8 mouse cellular contexts compared by ENCODE assay signal in the genomic region with DNA sequence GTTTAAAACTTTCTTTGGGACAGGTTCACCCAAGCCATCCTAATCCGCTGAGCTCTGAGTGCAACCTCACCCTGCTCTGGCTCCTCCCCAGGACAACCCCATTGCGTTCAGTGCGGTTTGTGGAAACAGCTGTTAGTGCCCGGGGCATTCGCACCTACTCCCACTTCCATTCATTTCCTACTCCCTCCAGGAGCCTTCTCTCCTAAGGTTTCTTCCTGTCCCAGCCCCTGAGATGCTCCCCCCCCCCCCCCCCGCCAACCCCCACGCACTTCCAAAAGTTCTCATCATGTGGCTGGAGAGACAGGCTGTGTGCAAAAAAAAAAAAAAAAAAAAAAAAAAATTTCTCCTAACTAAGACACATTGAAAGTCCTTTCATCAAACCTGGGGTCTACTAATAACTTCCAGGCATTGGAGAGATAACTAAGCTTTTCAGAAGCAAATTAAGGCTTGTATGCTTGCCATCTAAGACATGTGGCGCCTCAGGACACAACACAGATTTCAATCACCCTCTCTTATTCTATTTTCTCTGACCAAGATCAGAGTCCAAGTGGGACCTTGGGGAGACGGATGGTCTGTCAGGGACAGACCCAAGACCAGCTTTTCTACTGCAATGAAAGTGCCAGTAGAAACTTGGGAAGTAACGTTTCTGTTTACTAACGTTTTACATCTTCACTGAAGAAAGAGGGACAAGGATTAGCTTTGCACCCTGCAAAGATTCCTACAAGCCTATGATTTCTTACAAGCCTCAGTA. TPM values are rescaled to one million over a fixed set of nuclear protein-coding genes. Genes with fewer than 3 reads are reported as not detected.
A peak's percentile ranks its signal among the peaks of the same experiment; 100 is the strongest.
DNase-seq lines count a peak whose midpoint lies in the region; ATAC-seq and TF ChIP-seq lines count a peak whose summit lies in the region.

No protein-coding gene starts in this region.

- intact Hi-C loops in gastrocnemius, adult 2 months (cut with DNase I), result no loop called here
- intact Hi-C loops in gastrocnemius, postnatal 36 days (cut with DNase I), result no loop called here

- H3K79me2 ChIP-seq in C2C12 (ENCODE audit: control insufficient read depth, insufficient read depth), result no peaks in the 10 kb centered on the region

- no peak; the same call in 1 of the 2 replicates for ATAC-seq in forebrain, embryonic 13.5 days
- peak; percentile 97 for ATAC-seq in liver, embryonic 12.5 days

- H3K27ac ChIP-seq in gastrocnemius, adult 2 months, result peak overlapping the region; percentile 92; the same call in 1 of the 2 replicates
- no peak overlapping the region for H3K27ac ChIP-seq in forebrain, embryonic 13.5 days
- H3K27ac ChIP-seq in liver, embryonic 12.5 days, result peak overlapping the region; percentile 87; the same call in 1 of the 2 replicates

- H3K36me3 ChIP-seq in C2C12 (ENCODE audit: control insufficient read depth, insufficient read depth), result no peaks in the 10 kb centered on the region
- peaks cover 6% of the 10 kb centered on the region for H3K36me3 ChIP-seq in forebrain, embryonic 13.5 days (ENCODE audit: poor library complexity, severe bottlenecking)
- peaks cover 7% of the 10 kb centered on the region for H3K36me3 ChIP-seq in liver, embryonic 12.5 days

- H3K27me3 ChIP-seq in C2C12 (ENCODE audit: control insufficient read depth, insufficient read depth, insufficient read length), result no peaks in the 10 kb centered on the region
- no peaks in the 10 kb centered on the region for H3K27me3 ChIP-seq in forebrain, embryonic 13.5 days
- no peaks in the 10 kb centered on the region for H3K27me3 ChIP-seq in liver, embryonic 12.5 days (replicated peaks)

- peak overlapping the region; percentile 97 for H3K4me3 ChIP-seq in gastrocnemius, adult 2 months
- peak overlapping the region; percentile 38 for H3K4me3 ChIP-seq in C2C12 (ENCODE audit: insufficient read depth, poor library complexity, severe bottlenecking)
- peak overlapping the region; percentile 84 for H3K4me3 ChIP-seq in forebrain, embryonic 13.5 days
- H3K4me3 ChIP-seq in liver, embryonic 12.5 days, result peak overlapping the region; percentile 89

- DNase-seq in gastrocnemius, adult 2 months, result no peak
- no peak for DNase-seq in gastrocnemius, postnatal 36 days
- DNase-seq in layer of hippocampus, postnatal 10 days (ENCODE audit: low spot score in 2 of 2), result no peak
- DNase-seq in adrenal gland, postnatal 4 days (ENCODE audit: low spot score in 2 of 2), result no peak
- no peak for DNase-seq in layer of hippocampus, adult 9-11 months

- peak overlapping the region; percentile 57 for H3K4me2 ChIP-seq in forebrain, embryonic 13.5 days
- peak overlapping the region; percentile 68 for H3K4me2 ChIP-seq in liver, embryonic 12.5 days

- H3K79me3 ChIP-seq in C2C12 (ENCODE audit: low read depth), result no peaks in the 10 kb centered on the region

- no peak for TF ChIP-seq CTCF in gastrocnemius, adult 2 months (IDR thresholded peaks at IDR 0.05)
- TF ChIP-seq CTCF in C2C12 (IDR thresholded peaks at IDR 0.05; ENCODE audit: control insufficient read depth, insufficient read depth, insufficient read length), result no peak

- no peaks in the 10 kb centered on the region for H3K9me3 ChIP-seq in forebrain, embryonic 13.5 days (replicated peaks)
- no peaks in the 10 kb centered on the region for H3K9me3 ChIP-seq in liver, embryonic 12.5 days (replicated peaks)

- WGBS in forebrain, embryonic 13.5 days, result 34% methylated on average over 10 of the region's 11 CpGs
- 31% methylated on average over 9 of the region's 11 CpGs for WGBS in liver, embryonic 12.5 days (ENCODE audit: insufficient replicate concordance)

- peaks cover 7% of the 10 kb centered on the region; the same call in 1 of the 2 replicates for H3K4me1 ChIP-seq in forebrain, embryonic 13.5 days
- peaks cover 33% of the 10 kb centered on the region for H3K4me1 ChIP-seq in liver, embryonic 12.5 days

- peak overlapping the region; percentile 82; the same call in 1 of the 2 replicates for H3K9ac ChIP-seq in forebrain, embryonic 13.5 days
- H3K9ac ChIP-seq in liver, embryonic 12.5 days, result peak overlapping the region; percentile 85

- H3ac ChIP-seq in C2C12 (ENCODE audit: control insufficient read depth, insufficient read length, low read depth), result no peak overlapping the region

TF ChIP-seq in C2C12, 6 proteins besides CTCF, POLR2A, EP300 and RAD21:
- TF ChIP-seq MAX (IDR thresholded peaks at IDR 0.05) (no peak), MYOD1 (IDR thresholded peaks at IDR 0.05; ENCODE audit: control insufficient read depth, insufficient read length, low read depth) (peak; percentile 64)

RNA-seq across cellular contexts. Expression of a gene that starts 0.5 kb away (rescaled TPM):
- total RNA-seq in gastrocnemius, adult 2 months (2021), result under 1 TPM in 1 of 2 experiments, not detected in 1; 0.08 TPM
- total RNA-seq in gastrocnemius, postnatal 36 days (2021), result under 1 TPM; 0.15 to 0.66 TPM
- 2.2 TPM for polyA plus RNA-seq in C2C12 (2012; fragmentation: generic; extraction: Trizol)
- polyA plus RNA-seq in forebrain, embryonic 13.5 days (2015; fragmentation: Nextera tagmentation; extraction: Ambion mirVana), result 15.0 and 17.6 TPM in 2 replicates
- 9.1 and 9.4 TPM in 2 replicates for polyA plus RNA-seq in liver, embryonic 12.5 days (2016; fragmentation: Nextera tagmentation; extraction: Ambion mirVana)
- total RNA-seq in layer of hippocampus, postnatal 10 days (2021), result 1 to 10 TPM; 1.9 to 2.7 TPM
- 10 to 100 TPM in 1 of 2 experiments, 1 to 10 TPM in 1; 8.9 to 10.7 TPM for total RNA-seq in adrenal gland, postnatal 4 days (2021)

RNA-seq across cellular contexts. Expression of a gene that starts 53.3 kb away (rescaled TPM):
- 1 to 10 TPM; 4.7 to 8.6 TPM for total RNA-seq in gastrocnemius, adult 2 months (2021)
- total RNA-seq in gastrocnemius, postnatal 36 days (2021), result 1 to 10 TPM; 4.5 to 4.7 TPM
- 0.02 TPM for polyA plus RNA-seq in C2C12 (2012; fragmentation: generic; extraction: Trizol)
- polyA plus RNA-seq in forebrain, embryonic 13.5 days (2015; fragmentation: Nextera tagmentation; extraction: Ambion mirVana), result 3.7 and 5.1 TPM in 2 replicates
- 0.32 and 0.39 TPM in 2 replicates for polyA plus RNA-seq in liver, embryonic 12.5 days (2016; fragmentation: Nextera tagmentation; extraction: Ambion mirVana)
- total RNA-seq in layer of hippocampus, postnatal 10 days (2021), result 100 to 1,000 TPM; 102 TPM
- total RNA-seq in adrenal gland, postnatal 4 days (2021), result 1 to 10 TPM; 3.1 to 4.3 TPM

RNA-seq across cellular contexts. Expression of a gene that starts 58.7 kb away (rescaled TPM):
- under 1 TPM; 0.08 to 0.14 TPM for total RNA-seq in gastrocnemius, adult 2 months (2021)
- under 1 TPM; 0.54 to 0.56 TPM for total RNA-seq in gastrocnemius, postnatal 36 days (2021)
- 0.01 TPM for polyA plus RNA-seq in C2C12 (2012; fragmentation: generic; extraction: Trizol)
- polyA plus RNA-seq in forebrain, embryonic 13.5 days (2015; fragmentation: Nextera tagmentation; extraction: Ambion mirVana), result 0.04 TPM in 1 of 2 replicates, not detected in the other
- not detected in 2 replicates for polyA plus RNA-seq in liver, embryonic 12.5 days (2016; fragmentation: Nextera tagmentation; extraction: Ambion mirVana)
- total RNA-seq in layer of hippocampus, postnatal 10 days (2021), result 1 to 10 TPM; 1.2 to 1.9 TPM
- 1 to 10 TPM in 1 of 2 experiments, under 1 TPM in 1; 0.42 to 3.2 TPM for total RNA-seq in adrenal gland, postnatal 4 days (2021)

Comparison
In these comparisons a context has a peak if more than half of its experiments do, and no peak if none do; other contexts are left out.
1. H3K4me3 ChIP-seq: peak in every context shown above with its lines; median percentile 97 in gastrocnemius, adult 2 months; 89 in liver, embryonic 12.5 days; 84 in forebrain, embryonic 13.5 days; 38 in C2C12.
2. RNA of a gene that starts 53.3 kb away (total RNA-seq): 102 TPM in layer of hippocampus, postnatal 10 days; 4.7 to 8.6 TPM in gastrocnemius, adult 2 months, 4.5 to 4.7 TPM in gastrocnemius, postnatal 36 days and 3.1 to 4.3 TPM in adrenal gland, postnatal 4 days; every median in the first group is over 10 times any median in the second.